Mouse (Mus musculus): Measurements from ENCODE around the gene Cmip.

The Cmip gene

GRCm38 (mm10) chr8:117267403-117268129 is 10.7 kb downstream of the Cmip start:
- no peak for TF ChIP-seq GATA4 (IDR thresholded peaks at IDR 0.05; ENCODE audit: insufficient replicate concordance, low read length)

- no peak for TF ChIP-seq GATA4 (IDR thresholded peaks at IDR 0.05; ENCODE audit: insufficient replicate concordance, low read length)
Measured at GRCm38 (mm10) chr8:117278234-117278633, 21.4 kb downstream of the Cmip start.

- TF ChIP-seq GATA4 (IDR thresholded peaks at IDR 0.05; ENCODE audit: insufficient replicate concordance, low read length): no peak
Measured at GRCm38 (mm10) chr8:117278668-117279132, 21.8 kb downstream of the Cmip start.

GRCm38 (mm10) chr8:117280488-117280887 is 23.6 kb downstream of the Cmip start:
- no peak for TF ChIP-seq GATA4 (IDR thresholded peaks at IDR 0.05; ENCODE audit: insufficient replicate concordance, low read length)

GRCm38 (mm10) chr8:117281676-117282075 is 24.8 kb downstream of the Cmip start:
- TF ChIP-seq GATA4 (IDR thresholded peaks at IDR 0.05; ENCODE audit: insufficient replicate concordance, low read length): no peak

- TF ChIP-seq GATA4 (IDR thresholded peaks at IDR 0.05; ENCODE audit: insufficient replicate concordance, low read length): peak; percentile 50; the same call in 1 of the 2 replicates
Measured at GRCm38 (mm10) chr8:117282141-117282950, 25.5 kb downstream of the Cmip start.

- TF ChIP-seq GATA4 (IDR thresholded peaks at IDR 0.05; ENCODE audit: insufficient replicate concordance, low read length): no peak
Measured at GRCm38 (mm10) chr8:117284768-117285484, 28.1 kb downstream of the Cmip start.

- no peak for TF ChIP-seq GATA4 (IDR thresholded peaks at IDR 0.05; ENCODE audit: insufficient replicate concordance, low read length)
Measured at GRCm38 (mm10) chr8:117287966-117288365, 31.1 kb downstream of the Cmip start.

GRCm38 (mm10) chr8:117289016-117289415 is 32.2 kb downstream of the Cmip start:
- TF ChIP-seq GATA4 (IDR thresholded peaks at IDR 0.05; ENCODE audit: insufficient replicate concordance, low read length): no peak

GRCm38 (mm10) chr8:117290506-117290905 is 33.6 kb downstream of the Cmip start:
- TF ChIP-seq GATA4 (IDR thresholded peaks at IDR 0.05; ENCODE audit: insufficient replicate concordance, low read length): no peak

- TF ChIP-seq GATA4 (IDR thresholded peaks at IDR 0.05; ENCODE audit: insufficient replicate concordance, low read length): no peak
Measured at GRCm38 (mm10) chr8:117292262-117292661, 35.4 kb downstream of the Cmip start.

- TF ChIP-seq GATA4 (IDR thresholded peaks at IDR 0.05; ENCODE audit: insufficient replicate concordance, low read length): no peak
Measured at GRCm38 (mm10) chr8:117294812-117295211, 37.9 kb downstream of the Cmip start.

- no peak for TF ChIP-seq GATA4 (IDR thresholded peaks at IDR 0.05; ENCODE audit: insufficient replicate concordance, low read length)
Measured at GRCm38 (mm10) chr8:117297913-117298518, 41.2 kb downstream of the Cmip start.

GRCm38 (mm10) chr8:117299204-117299603 is 42.3 kb downstream of the Cmip start:
- no peak for TF ChIP-seq GATA4 (IDR thresholded peaks at IDR 0.05; ENCODE audit: insufficient replicate concordance, low read length)

GRCm38 (mm10) chr8:117300188-117300587 is 43.3 kb downstream of the Cmip start:
- TF ChIP-seq GATA4 (IDR thresholded peaks at IDR 0.05; ENCODE audit: insufficient replicate concordance, low read length): no peak
